In genomic region chr4:137943540-137943939, GRCm38 (mm10) we compare ENCODE assay signal across 14 mouse cellular contexts. TPM values are rescaled to one million over a fixed set of nuclear protein-coding genes. Genes with fewer than 3 reads are reported as not detected.
DNase-seq lines count a peak whose midpoint lies in the region; ATAC-seq lines count a peak whose summit lies in the region.
"Had no signal": no experiment of that assay in that cellular context is flagged by ENCODE, and none has a peak within 500 bp of the region (broad histone marks: within the 10 kb centered on the region; RNA-seq: fewer than 3 reads in every experiment).

No protein-coding gene starts in this region.

- H3K9me3 ChIP-seq in forebrain, embryonic 16.5 days (ENCODE audit: control insufficient read depth, low read length), result no peaks in the 10 kb centered on the region
- H3K9me3 ChIP-seq: heart, embryonic 13.5 days; limb, embryonic 15.5 days had no signal

- WGBS in forebrain, embryonic 16.5 days, result 93% methylated on average over 10 of the region's 10 CpGs

- H3K9ac ChIP-seq in forebrain, embryonic 16.5 days (replicated peaks; ENCODE audit: low read depth, low read length), result no peak overlapping the region
- H3K9ac ChIP-seq: heart, embryonic 13.5 days; hindbrain, embryonic 12.5 days; limb, embryonic 15.5 days had no signal

- no peak for ATAC-seq in forebrain, embryonic 16.5 days
- ATAC-seq: intestine, embryonic 16.5 days had no signal

- peak; percentile 88 for DNase-seq in gastrocnemius, adult 18-20 months (ENCODE audit: low spot score)
- DNase-seq in gastrocnemius, postnatal 4 days (ENCODE audit: low spot score in 2 of 2), result no peak
- peak; percentile 27 for DNase-seq in kidney, adult 9 months
- DNase-seq in kidney, adult 11 months, result no peak
- peak; percentile 70 for DNase-seq in adipocyte (ENCODE audit: low spot score)
- peak; percentile 78 for DNase-seq in gastrocnemius, postnatal 25 days
- DNase-seq in cerebellum, adult 9-10 months, result no peak
- DNase-seq: cerebellum, adult 8-10 months had no signal

- peaks cover 16% of the 10 kb centered on the region for H3K4me1 ChIP-seq in forebrain, embryonic 16.5 days (replicated peaks; ENCODE audit: control insufficient read depth, insufficient read depth, low read length)

- no peaks in the 10 kb centered on the region for H3K27me3 ChIP-seq in forebrain, embryonic 16.5 days (replicated peaks; ENCODE audit: control insufficient read depth, insufficient read depth, low read length)
- H3K27me3 ChIP-seq: heart, embryonic 13.5 days; hindbrain, embryonic 12.5 days; limb, embryonic 15.5 days had no signal

- no peak overlapping the region for H3K4me2 ChIP-seq in forebrain, embryonic 16.5 days (ENCODE audit: low read length)
- H3K4me2 ChIP-seq: heart, embryonic 13.5 days; hindbrain, embryonic 12.5 days; limb, embryonic 15.5 days had no signal

- 0 out of 2 replicates have a peak, but pooled peaks cover 5% of the 10 kb centered on the region for H3K36me3 ChIP-seq in forebrain, embryonic 16.5 days (ENCODE audit: control insufficient read depth, insufficient read depth)

- H3K4me3 ChIP-seq in forebrain, embryonic 16.5 days (replicated peaks; ENCODE audit: low read length), result no peak overlapping the region
- H3K4me3 ChIP-seq: erythroblast, embryonic 14.5 days; heart, embryonic 13.5 days; hindbrain, embryonic 12.5 days; limb, embryonic 15.5 days had no signal

- H3K27ac ChIP-seq in forebrain, embryonic 16.5 days (ENCODE audit: low read length), result no peak overlapping the region
- H3K27ac ChIP-seq: heart, embryonic 13.5 days; hindbrain, embryonic 12.5 days had no signal

RNA-seq across cellular contexts. Expression of gene Eif4g3, which starts 49.3 kb away (rescaled TPM):
- total RNA-seq in gastrocnemius, adult 18-20 months (2021), result 100 to 1,000 TPM; 115 to 117 TPM
- total RNA-seq in gastrocnemius, postnatal 4 days (2021), result 100 to 1,000 TPM in 1 of 2 experiments, 10 to 100 TPM in 1; 90.3 to 107 TPM
- total RNA-seq in gastrocnemius, postnatal 25 days (2021), result 10 to 100 TPM; 93.1 to 94.8 TPM
- polyA plus RNA-seq in forebrain, embryonic 16.5 days (2015; fragmentation: Nextera tagmentation; extraction: Ambion mirVana), result 47.0 and 51.7 TPM in 2 replicates

Comparison
In these comparisons a context has a peak if more than half of its experiments do, and no peak if none do; other contexts are left out.
1. DNase-seq: peak in gastrocnemius, adult 18-20 months (single experiment), kidney, adult 9 months (single experiment), adipocyte (single experiment) and gastrocnemius, postnatal 25 days (single experiment); none in gastrocnemius, postnatal 4 days (0 of 2), kidney, adult 11 months (single experiment) and cerebellum, adult 9-10 months (single experiment).